Mouse (Mus musculus) midbrain, embryonic 16.5 days (tissue): ENCODE measurements at regions not wholly inside any gene's neighbourhood (a gene's known extent, or its start where the extent isn't known, plus 50 kb on each side); places are given as distances from the start of the nearest gene placed in this dataset.

Experiments used
- ATAC-seq: fragments of 200-750 bp; cut with Nextera tagmentation; 2 replicates; pipeline ENCODE4 v1.8.0; 2017; ENCODE audit warnings: moderate TSS enrichment
- H3K27ac ChIP-seq: fragments of 300-500 bp; sonication (generic); 2 replicates; pipeline ENCODE4 v1.5.1; 2014; ENCODE audit warnings: mild to moderate bottlenecking, low read length, mixed read lengths
- H3K27me3 ChIP-seq: fragments of 300-500 bp; sonication (generic); 2 replicates; pipeline ENCODE4 v1.6.1; 2014; ENCODE audit warnings: low read depth, low read length, mixed read lengths; ENCODE audit not compliant: control insufficient read depth, insufficient read depth
- H3K36me3 ChIP-seq: fragments of 300-500 bp; sonication (generic); 2 replicates; pipeline ENCODE4 v1.6.1; 2014; ENCODE audit warnings: mild to moderate bottlenecking, low read length, moderate library complexity, mixed read lengths; ENCODE audit not compliant: control insufficient read depth, insufficient read depth
- H3K4me1 ChIP-seq: fragments of 300-500 bp; sonication (generic); 2 replicates; pipeline ENCODE4 v1.6.1; 2014; ENCODE audit warnings: mild to moderate bottlenecking, low read length, mixed read lengths; ENCODE audit not compliant: control insufficient read depth, insufficient read depth
- H3K4me2 ChIP-seq: fragments of 300-500 bp; sonication (generic); 2 replicates; pipeline ENCODE4 v1.6.1; 2014; ENCODE audit warnings: mild to moderate bottlenecking, low read length, mixed read lengths
- H3K4me3 ChIP-seq: fragments of 300-500 bp; sonication (generic); 2 replicates; pipeline ENCODE4 v1.5.1; 2014; ENCODE audit warnings: low read depth, mild to moderate bottlenecking, low read length, moderate library complexity, mixed read lengths
- H3K9ac ChIP-seq: fragments of 300-500 bp; sonication (generic); 2 replicates; pipeline ENCODE4 v1.6.1; 2014; ENCODE audit warnings: low read depth, low read length, mixed read lengths
- H3K9me3 ChIP-seq: fragments of 300-500 bp; sonication (generic); replicated peaks from 2 replicates; pipeline ENCODE4 v1.6.1; 2014; ENCODE audit warnings: mild to moderate bottlenecking, low read length, mixed read lengths; ENCODE audit not compliant: control insufficient read depth, poor library complexity, severe bottlenecking
- WGBS: fragments of 180-500 bp; shearing (Covaris S2); extraction: QIAGEN DNeasy Blood & Tissue Kit; methylation state at CpG from one replicate; pipeline ENCODE4 v1.1.7; 2014; 5-methylcytosine and 5-hydroxymethylcytosine counted together

GRCm38 (mm10) chr5:149915761-149916160 lies 102.7 kb upstream of the Rxfp2 start:
- Histone ChIP-seq H3K9me3 (no peaks in the 10 kb centered on the region), H3K4me3 (no peak overlapping the region), H3K4me1 (no peaks in the 10 kb centered on the region), H3K36me3 (no peaks in the 10 kb centered on the region), H3K27ac (no peak overlapping the region), H3K27me3 (no peaks in the 10 kb centered on the region), H3K4me2 (no peak overlapping the region), H3K9ac (no peak overlapping the region)
- no peak for ATAC-seq

- H3K9ac ChIP-seq: no peak overlapping the region
- WGBS: 23% methylated on average over 3 of the region's 3 CpGs
- H3K36me3 ChIP-seq: no peaks in the 10 kb centered on the region
- no peak overlapping the region for H3K4me3 ChIP-seq
- no peaks in the 10 kb centered on the region for H3K4me1 ChIP-seq
- H3K9me3 ChIP-seq: no peaks in the 10 kb centered on the region
- H3K27ac ChIP-seq: no peak overlapping the region
- H3K4me2 ChIP-seq: no peak overlapping the region
- ATAC-seq: no peak
- no peaks in the 10 kb centered on the region for H3K27me3 ChIP-seq
These were observed 101.1 kb upstream of the Rxfp2 start for GRCm38 (mm10) chr5:149917374-149917773.

GRCm38 (mm10) chr5:149919097-149919496 lies 99.4 kb upstream of the Rxfp2 start:
- no peaks in the 10 kb centered on the region for H3K27me3 ChIP-seq
- ATAC-seq: no peak
- no peak overlapping the region for H3K4me2 ChIP-seq
- H3K9ac ChIP-seq: no peak overlapping the region
- H3K9me3 ChIP-seq: no peaks in the 10 kb centered on the region
- no peaks in the 10 kb centered on the region for H3K36me3 ChIP-seq
- H3K4me1 ChIP-seq: no peaks in the 10 kb centered on the region
- no peak overlapping the region for H3K4me3 ChIP-seq
- H3K27ac ChIP-seq: no peak overlapping the region
- 61% methylated on average over 4 of the region's 4 CpGs for WGBS

GRCm38 (mm10) chr5:149920326-149920725 lies 98.1 kb upstream of the Rxfp2 start:
- no peak overlapping the region for H3K27ac ChIP-seq
- H3K4me1 ChIP-seq: no peaks in the 10 kb centered on the region
- H3K36me3 ChIP-seq: no peaks in the 10 kb centered on the region
- no peak overlapping the region for H3K4me3 ChIP-seq
- H3K4me2 ChIP-seq: no peak overlapping the region
- H3K9ac ChIP-seq: no peak overlapping the region
- ATAC-seq: no peak
- no peaks in the 10 kb centered on the region for H3K27me3 ChIP-seq
- no peaks in the 10 kb centered on the region for H3K9me3 ChIP-seq
- 86% methylated on average over 4 of the region's 4 CpGs for WGBS

- ATAC-seq: no peak
- no peaks in the 10 kb centered on the region for H3K9me3 ChIP-seq
- 92% methylated on average over 10 of the region's 10 CpGs for WGBS
These were observed 94.0 kb upstream of the Rxfp2 start for GRCm38 (mm10) chr5:149924501-149924900.

GRCm38 (mm10) chr5:149926786-149927185 lies 91.7 kb upstream of the Rxfp2 start:
- H3K36me3 ChIP-seq: no peaks in the 10 kb centered on the region
- H3K9me3 ChIP-seq: no peaks in the 10 kb centered on the region
- peaks cover 4% of the 10 kb centered on the region for H3K4me1 ChIP-seq
- no peak overlapping the region for H3K4me3 ChIP-seq
- ATAC-seq: no peak
- no peak overlapping the region for H3K27ac ChIP-seq
- H3K4me2 ChIP-seq: no peak overlapping the region
- H3K27me3 ChIP-seq: no peaks in the 10 kb centered on the region
- WGBS: 77% methylated on average over 2 of the region's 2 CpGs
- no peak overlapping the region for H3K9ac ChIP-seq

More at GRCm38 (mm10) chr5:149924501-149924900, 94.0 kb upstream of the Rxfp2 start:
- no peaks in the 10 kb centered on the region for H3K27me3 ChIP-seq
- no peak overlapping the region for H3K27ac ChIP-seq
- H3K4me3 ChIP-seq: no peak overlapping the region
- H3K4me1 ChIP-seq: no peaks in the 10 kb centered on the region
- H3K4me2 ChIP-seq: no peak overlapping the region
- H3K36me3 ChIP-seq: no peaks in the 10 kb centered on the region
- no peak overlapping the region for H3K9ac ChIP-seq

- 0 out of 2 replicates have a peak, but pooled peaks have one; percentile 28 for ATAC-seq
- Histone ChIP-seq H3K4me3 (no peak overlapping the region), H3K9ac (no peak overlapping the region), H3K9me3 (no peaks in the 10 kb centered on the region), H3K4me2 (no peak overlapping the region), H3K4me1 (peaks cover 14% of the 10 kb centered on the region), H3K36me3 (no peaks in the 10 kb centered on the region), H3K27me3 (no peaks in the 10 kb centered on the region), H3K27ac (no peak overlapping the region; the same call in 1 of the 2 replicates)
- 41% methylated on average over 9 of the region's 9 CpGs for WGBS
These were observed 86.8 kb upstream of the Rxfp2 start for GRCm38 (mm10) chr5:149931574-149932161.

GRCm38 (mm10) chr5:149932220-149932619 lies 86.3 kb upstream of the Rxfp2 start:
- Histone ChIP-seq H3K27ac (no peak overlapping the region; the same call in none of the 2 replicates), H3K9ac (no peak overlapping the region), H3K36me3 (no peaks in the 10 kb centered on the region), H3K4me1 (peaks cover 14% of the 10 kb centered on the region), H3K4me2 (no peak overlapping the region), H3K4me3 (no peak overlapping the region), H3K27me3 (no peaks in the 10 kb centered on the region), H3K9me3 (no peaks in the 10 kb centered on the region)
- ATAC-seq: peak; percentile 56; the same call in 1 of the 2 replicates
- WGBS: 26% methylated on average over 4 of the region's 4 CpGs

GRCm38 (mm10) chr5:149945651-149946050 lies 72.8 kb upstream of the Rxfp2 start:
- no peaks in the 10 kb centered on the region for H3K4me1 ChIP-seq
- no peak overlapping the region for H3K9ac ChIP-seq
- no peak overlapping the region for H3K4me3 ChIP-seq
- ATAC-seq: no peak
- no peaks in the 10 kb centered on the region for H3K9me3 ChIP-seq
- no peaks in the 10 kb centered on the region for H3K36me3 ChIP-seq
- H3K27me3 ChIP-seq: no peaks in the 10 kb centered on the region
- no peak overlapping the region for H3K27ac ChIP-seq
- no peak overlapping the region for H3K4me2 ChIP-seq
